Mouse (Mus musculus) cerebellum, postnatal 36 days (tissue): ENCODE data around the gene Rraga.
"Not testable (repeated sequence)": the region's sequence is repeated elsewhere in the genome, so short reads cannot be mapped to it uniquely, and the experiment has no call there.

Experiments
- DNase-seq, 2 experiments: peaks; one replicate each; pipeline ENCODE4 v3.0.0; 2021 to 2022; ENCODE audit warnings: mixed read lengths in 2 of 2

Rraga gene

DNA sequence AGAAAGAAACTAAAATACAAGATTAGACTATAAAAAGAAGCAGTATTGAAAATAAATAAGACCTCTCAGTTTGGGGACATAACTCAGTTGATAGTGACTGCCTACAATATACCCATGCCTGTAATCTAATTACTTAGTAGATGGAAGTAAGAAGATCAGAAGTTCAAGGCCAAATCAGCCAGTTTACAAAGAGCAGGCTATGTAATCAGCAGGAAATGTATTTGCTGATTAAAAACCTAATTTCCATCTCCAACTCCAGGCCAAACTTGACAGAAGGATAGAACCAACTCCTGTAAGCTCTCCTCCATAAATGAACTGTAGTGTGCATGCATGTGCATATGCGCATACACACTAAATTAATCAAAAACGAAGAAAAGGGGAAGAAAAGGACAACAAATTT, 15.8 kb downstream of the Rraga start:
- no peak for DNase-seq

- DNase-seq, result peak; percentile 89 to 90
Measured at GRCm38 (mm10) chr4:86611524-86612288, 36.2 kb downstream of the Rraga start, which contains the start of gene Haus6. Gene Haus6 (minus strand): TSS chr4:86612055.

- DNase-seq, result no peak
Measured at GRCm38 (mm10) chr4:86612289-86612620, 36.8 kb downstream of the Rraga start.

DNA sequence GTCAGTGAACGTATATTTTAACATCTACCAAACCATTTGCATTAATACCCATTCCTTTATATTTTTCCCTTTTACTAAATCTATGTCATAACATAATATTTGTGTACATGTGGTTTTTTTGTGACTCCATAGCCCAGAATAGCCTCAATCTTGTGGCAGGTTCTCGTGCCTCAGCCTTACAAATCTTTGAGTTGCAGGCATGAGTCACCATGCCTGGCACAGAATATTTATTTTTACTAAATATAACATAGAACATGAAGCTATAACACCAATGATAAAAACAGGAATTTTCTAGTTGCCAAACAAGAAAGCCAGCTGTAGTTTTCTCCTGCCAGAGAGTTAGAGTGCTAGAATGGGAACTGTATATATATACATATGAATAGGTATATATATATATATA, 45.0 kb downstream of the Rraga start:
- no peak for DNase-seq

GRCm38 (mm10) chr4:86622116-86622515, 46.6 kb downstream of the Rraga start:
- DNase-seq, result no peak

DNA sequence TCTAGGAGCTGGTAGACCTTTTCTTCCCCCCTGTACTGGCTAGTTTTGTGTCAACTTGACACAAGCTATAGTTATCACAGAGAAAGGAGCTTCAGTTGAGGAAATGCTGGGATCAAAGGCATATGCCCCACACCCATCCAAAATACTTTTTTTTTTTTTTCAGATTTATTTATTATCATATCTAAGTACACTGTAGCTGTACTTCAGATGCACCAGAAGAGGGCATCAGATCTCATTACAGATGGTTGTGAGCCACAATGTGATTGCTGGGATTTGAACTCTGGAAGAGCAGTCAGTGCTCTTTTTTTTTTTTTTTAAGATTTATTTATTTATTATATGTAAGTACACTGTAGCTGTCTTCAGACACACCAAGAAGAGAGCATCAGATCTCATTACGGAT, 47.1 kb downstream of the Rraga start:
- not testable (repeated sequence) for DNase-seq

GRCm38 (mm10) chr4:86625463-86625862, 50.0 kb downstream of the Rraga start:
- DNase-seq, result no peak

GRCm38 (mm10) chr4:86626496-86626895, 51.0 kb downstream of the Rraga start:
- not testable (repeated sequence) for DNase-seq
